Mouse (Mus musculus) embryo, embryonic 10.5 days (tissue): ENCODE data around the gene Nudcd3.
"Not testable (repeated sequence)": the region's sequence is repeated elsewhere in the genome, so short reads cannot be mapped to it uniquely, and the experiment has no call there.

Source experiments
- DNase-seq: peaks from one replicate; pipeline ENCODE4 v3.0.0-alpha.2; 2015; ENCODE audit warnings: low spot score

Nudcd3 gene

DNA sequence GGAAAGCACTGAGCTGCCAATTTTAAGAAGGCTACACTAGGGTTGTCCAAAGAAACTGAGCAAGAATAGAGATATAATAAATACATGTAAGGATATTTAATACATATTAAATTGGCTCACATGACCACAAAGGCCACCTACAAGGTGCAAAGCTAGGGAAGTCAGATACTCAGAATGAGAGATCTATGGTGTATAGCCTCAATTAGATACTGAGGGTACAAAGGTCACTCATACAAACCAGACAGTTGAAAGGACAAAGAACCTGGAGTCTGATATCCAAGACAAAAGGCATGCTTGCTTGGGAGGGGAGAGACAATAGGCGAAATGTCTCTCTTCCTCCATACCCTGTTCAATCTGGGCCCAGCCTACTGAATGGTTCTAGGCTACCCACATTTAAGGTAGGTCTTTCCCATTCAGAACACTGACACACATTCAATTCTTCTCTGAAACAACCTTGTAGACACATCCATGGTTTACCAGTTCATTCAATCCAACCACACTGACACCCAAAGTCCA lies 76.6 kb downstream of the Nudcd3 start:
- DNase-seq = no peak

- no peak for DNase-seq
These were observed 77.6 kb downstream of the Nudcd3 start for GRCm38 (mm10) chr11:6122631-6123030.

- no peak for DNase-seq
These were observed 79.6 kb downstream of the Nudcd3 start for GRCm38 (mm10) chr11:6120596-6120995.

GRCm38 (mm10) chr11:6120001-6120400 lies 80.2 kb downstream of the Nudcd3 start:
- no peak for DNase-seq

GRCm38 (mm10) chr11:6119312-6119711 lies 80.9 kb downstream of the Nudcd3 start:
- no peak for DNase-seq

GRCm38 (mm10) chr11:6117956-6118355 lies 82.3 kb downstream of the Nudcd3 start:
- no peak for DNase-seq

DNA sequence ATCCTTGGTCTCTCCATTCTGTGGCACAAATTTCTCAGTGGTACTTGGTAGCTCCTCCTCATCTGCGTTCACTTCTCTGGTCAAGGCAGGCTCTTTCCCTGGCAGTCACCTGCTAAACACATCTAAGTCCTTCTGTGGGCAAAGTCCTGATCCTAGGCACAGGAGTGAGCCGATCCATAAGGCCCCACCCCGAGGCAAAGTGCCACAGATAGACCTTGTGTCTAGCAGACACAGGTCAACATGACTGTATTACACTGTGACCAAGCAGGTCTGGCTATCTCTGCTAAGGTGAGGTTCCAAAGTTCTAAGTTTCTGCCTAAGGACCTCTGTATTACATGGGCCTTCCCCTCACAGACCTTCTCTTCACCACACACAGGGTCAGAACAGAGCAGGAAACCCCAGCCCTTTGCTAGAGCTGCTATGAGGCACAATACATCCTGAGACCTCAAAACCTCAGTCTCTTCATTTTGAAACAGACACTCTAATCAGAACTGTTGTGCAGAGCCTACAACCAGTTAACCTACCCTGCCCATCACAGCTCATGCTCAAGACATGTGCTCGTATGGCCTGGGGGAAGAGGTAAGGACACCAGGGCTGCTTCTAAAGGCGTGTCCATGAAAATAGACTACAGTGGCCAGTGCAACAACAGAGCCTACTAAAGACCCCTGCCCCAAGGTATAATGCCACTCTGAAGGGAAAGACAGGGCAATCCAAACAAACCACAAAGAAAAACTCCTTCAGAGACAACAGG lies 88.3 kb downstream of the Nudcd3 start:
- no peak for DNase-seq

- no peak for DNase-seq
These were observed 90.2 kb downstream of the Nudcd3 start for GRCm38 (mm10) chr11:6109990-6110389.

DNA sequence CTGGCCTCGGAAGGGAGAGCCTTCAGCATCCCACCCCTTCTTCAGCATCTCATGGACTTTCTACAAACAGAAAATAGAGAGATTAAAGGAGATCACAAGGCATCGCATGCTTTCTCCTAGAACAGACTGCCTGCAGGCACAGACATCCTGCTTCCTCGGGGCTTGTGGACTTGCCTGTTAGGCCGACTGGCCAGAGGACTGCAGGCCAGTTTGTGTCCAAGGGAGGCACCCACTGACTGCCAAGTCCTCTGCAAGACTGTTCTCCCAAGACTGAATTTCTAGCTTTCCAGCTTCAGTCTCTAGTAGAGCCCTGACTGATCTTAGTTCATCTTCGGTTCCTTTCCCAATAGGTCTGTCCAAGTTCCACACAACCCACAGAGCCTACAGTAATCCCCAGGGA lies 91.9 kb downstream of the Nudcd3 start:
- no peak for DNase-seq

- no peak for DNase-seq
These were observed 92.5 kb downstream of the Nudcd3 start for GRCm38 (mm10) chr11:6107722-6108121.

- DNase-seq = no peak
These were observed 95.5 kb downstream of the Nudcd3 start for GRCm38 (mm10) chr11:6104734-6105133.

DNA sequence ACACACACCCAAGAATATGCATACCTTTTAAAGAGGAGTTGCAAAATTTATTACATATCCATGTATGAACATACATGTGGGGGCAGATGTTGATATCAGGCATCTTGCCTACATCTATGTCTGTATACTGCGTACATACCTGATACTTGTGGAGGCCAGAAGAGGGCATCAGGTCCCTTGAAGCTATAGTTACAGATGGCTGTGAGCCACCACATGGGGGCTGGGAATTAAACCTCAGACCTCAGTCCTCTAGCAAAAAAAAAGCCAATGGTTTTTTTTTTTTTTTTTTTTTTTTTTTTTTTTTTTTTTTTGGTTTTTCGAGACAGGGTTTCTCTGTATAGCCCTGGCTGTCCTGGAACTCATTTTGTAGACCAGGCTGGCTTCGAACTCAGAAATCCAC lies 103.6 kb downstream of the Nudcd3 start:
- not testable (repeated sequence) for DNase-seq

DNA sequence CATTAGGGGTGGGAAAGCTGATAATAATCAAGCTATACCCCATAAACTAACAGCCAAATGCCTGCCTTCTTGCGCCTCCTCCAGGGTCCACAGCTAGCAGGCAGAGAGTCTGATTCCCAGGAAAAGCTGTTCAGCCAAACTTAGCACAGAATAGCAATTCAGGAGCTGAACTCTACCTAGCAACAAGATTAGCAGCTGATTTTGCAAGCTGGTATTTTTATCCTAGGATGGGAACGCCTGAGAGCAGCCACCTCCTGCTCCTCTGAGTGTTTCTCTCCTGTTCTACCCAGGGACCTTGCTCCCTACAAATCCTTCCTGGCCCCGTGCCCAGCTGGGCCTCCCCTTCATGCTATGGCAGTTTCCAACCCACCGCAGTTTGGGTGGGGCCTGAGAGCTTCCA lies 113.2 kb downstream of the Nudcd3 start:
- no peak for DNase-seq

GRCm38 (mm10) chr11:6078737-6079136 lies 121.5 kb downstream of the Nudcd3 start:
- DNase-seq = no peak

- DNase-seq = no peak
These were observed 124.6 kb downstream of the Nudcd3 start for GRCm38 (mm10) chr11:6075618-6076066.

DNA sequence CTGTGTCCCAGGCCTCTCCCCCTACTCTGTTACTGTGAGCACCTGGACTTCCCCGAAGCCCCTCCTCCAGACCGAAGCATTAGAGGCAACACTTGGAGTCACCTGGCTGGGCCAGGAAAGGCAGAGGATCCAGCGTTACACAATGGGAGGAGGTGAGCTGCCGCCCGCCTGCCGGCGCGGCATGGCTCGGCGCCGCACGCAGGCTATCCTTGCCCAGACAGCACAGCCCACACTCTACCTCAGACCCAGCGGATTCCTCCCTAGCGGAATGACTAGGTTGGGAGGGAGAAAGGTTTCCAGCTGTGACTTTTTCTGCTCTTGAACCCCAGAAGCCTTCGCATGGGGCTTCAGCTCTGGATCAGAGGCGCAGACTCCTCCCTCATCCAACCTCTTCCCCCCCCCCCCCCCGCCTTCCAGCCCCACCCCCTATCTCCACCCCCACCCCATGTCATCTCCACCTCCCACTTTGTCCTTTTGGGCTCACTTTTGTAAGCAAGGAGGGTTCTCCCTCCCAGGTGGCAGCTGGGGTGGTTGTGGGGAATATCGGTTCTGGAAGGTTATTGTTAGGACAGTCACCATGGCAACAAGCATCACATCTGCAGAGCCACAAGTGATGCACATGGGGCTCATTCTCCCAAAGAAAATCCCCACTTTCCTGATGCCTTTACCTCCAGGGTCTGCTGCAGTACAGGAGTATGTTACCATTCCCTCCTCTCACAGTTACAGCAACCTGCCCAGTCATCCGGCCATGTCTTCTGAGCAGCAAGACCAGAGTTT lies 131.8 kb downstream of the Nudcd3 start:
- DNase-seq = peak; percentile 63

DNA sequence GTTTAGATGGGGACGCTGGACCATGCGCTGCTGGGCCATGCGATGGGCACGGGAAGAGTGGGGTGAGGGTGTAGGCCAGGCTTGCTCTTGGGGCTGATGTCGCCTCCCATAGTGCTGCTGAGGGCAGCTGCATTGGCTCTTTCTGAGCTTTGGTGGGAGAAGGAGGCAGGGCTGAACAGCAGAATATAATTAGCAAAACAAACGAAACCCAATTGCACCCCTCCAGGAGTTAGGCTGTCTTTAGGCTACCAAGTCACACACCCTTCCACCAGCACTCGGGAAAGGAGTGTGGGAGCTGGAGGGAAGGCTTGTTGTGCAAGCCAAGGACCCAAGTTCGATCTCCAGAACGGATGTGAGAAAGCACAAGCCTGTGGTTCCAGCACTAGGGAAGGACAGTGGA lies 133.1 kb downstream of the Nudcd3 start:
- no peak for DNase-seq

DNA sequence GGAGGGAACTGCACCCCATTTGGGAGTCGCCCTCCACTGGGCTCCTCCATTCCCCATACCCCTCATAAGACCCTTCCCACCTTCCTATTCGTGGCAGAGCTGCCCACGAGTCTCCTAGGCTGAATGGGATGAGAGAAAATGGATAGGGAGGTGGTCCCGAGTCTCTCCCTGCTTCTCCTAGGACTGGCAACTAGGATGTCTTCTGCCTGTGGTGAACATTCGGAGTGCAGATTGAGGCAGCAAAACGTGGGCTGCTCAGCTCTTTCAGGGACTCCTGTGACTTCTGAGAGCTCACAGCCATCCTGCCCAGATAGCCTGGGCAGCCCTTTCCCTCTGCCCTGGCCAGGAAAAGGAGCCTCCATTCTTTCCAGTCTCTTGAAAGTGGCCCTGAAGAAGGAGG lies 134.0 kb downstream of the Nudcd3 start, which contains the start of gene Camk2b:
Gene Camk2b, minus strand, starts transcription at position 187 of the 400 bp plus-strand sequence.
- DNase-seq = no peak

GRCm38 (mm10) chr11:6065551-6066121 lies 134.6 kb downstream of the Nudcd3 start:
- no peak for DNase-seq

DNA sequence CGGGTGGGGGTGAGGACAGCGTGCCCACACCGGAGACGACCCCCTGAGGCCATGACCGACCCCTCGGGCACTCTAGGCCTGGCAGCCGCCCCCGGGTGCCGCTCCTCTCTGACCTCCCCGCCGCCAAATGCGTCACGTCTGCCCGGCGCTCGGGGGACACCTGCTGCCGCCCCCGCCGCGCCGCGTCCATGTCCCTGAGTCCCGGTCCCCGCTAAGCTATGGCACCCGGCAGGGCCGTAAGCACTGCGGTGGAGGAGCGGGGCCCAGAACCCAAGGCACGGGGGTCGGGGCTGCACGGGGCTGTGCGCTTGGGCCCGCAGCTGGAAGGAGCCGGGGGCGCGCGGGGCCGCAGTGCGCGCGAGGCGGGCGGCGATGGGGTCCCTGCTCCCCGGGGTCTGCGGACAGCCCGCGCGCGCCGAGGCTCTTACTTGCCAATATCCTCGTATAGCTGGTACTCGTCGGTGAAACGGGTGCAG lies 135.1 kb downstream of the Nudcd3 start:
- no peak for DNase-seq

DNA sequence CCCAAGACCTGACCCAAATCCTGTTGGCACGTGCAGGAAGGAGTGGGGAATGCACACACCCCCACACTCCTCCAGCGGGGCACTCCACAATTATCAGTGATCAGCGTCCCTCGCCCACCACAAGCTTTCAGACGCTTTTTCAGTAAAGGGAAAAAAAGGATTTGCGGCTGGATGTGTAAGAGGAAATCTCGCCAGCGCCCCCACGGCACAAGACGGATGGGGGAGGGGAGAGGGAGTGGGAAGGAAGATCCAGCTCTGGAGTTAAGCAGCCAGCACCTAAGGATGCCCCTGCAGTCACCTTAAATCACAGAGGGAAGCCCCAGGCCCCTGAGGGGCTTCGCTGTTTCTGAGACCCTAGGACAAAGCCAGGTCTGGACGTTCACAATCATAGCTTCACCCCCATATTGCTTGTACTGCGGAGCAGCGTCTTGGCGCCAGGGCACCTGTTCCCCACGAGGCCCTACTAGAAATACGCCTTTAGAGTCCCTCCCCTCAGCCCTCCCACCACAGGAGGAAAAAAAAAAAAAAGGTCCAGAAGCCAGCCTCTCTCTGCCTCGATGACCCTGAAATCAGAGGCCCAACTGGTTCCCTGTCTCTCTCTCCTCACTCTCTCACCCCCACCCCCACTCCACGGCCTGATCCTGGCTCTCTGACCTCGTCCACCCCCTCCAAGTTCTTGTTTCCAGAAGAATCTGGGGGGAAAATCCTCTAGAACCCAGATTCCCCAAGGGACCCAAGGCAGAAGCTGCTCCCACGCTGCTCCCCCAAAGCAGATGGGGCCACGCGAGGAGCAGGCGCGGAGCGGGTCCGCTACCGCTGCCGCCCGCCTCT lies 135.8 kb downstream of the Nudcd3 start:
- no peak for DNase-seq
